Mouse (Mus musculus) myocyte (in vitro differentiated cells): ENCODE measurements around the gene Dixdc1. TPM values are rescaled to one million over a fixed set of nuclear protein-coding genes. Genes with fewer than 3 reads are reported as not detected.
A peak's percentile ranks its signal among the peaks of the same experiment; 100 is the strongest.
"Not testable (repeated sequence)": the region's sequence is repeated elsewhere in the genome, so short reads cannot be mapped to it uniquely, and the experiment has no call there.

ENCODE experiments used
- H3K27me3 ChIP-seq: one replicate; pipeline ENCODE4 v1.6.1; 2011; ENCODE audit not compliant: control insufficient read depth, insufficient read depth, insufficient read length
- H3K36me3 ChIP-seq: one replicate; pipeline ENCODE4 v1.6.1; 2011; ENCODE audit not compliant: control insufficient read depth, insufficient read depth
- H3K4me2 ChIP-seq: one replicate; pipeline ENCODE4 v1.6.1; 2011; ENCODE audit warnings: low read depth, control low read depth
- H3K4me3 ChIP-seq: one replicate; pipeline ENCODE4 v1.5.1; 2011; ENCODE audit warnings: mild to moderate bottlenecking, control low read depth, moderate library complexity
- H3K79me2 ChIP-seq: one replicate; pipeline ENCODE4 v1.6.1; 2011; ENCODE audit not compliant: control insufficient read depth, insufficient read depth
- H3ac ChIP-seq: one replicate; pipeline ENCODE4 v1.6.1; 2011; ENCODE audit not compliant: control insufficient read depth, insufficient read length
- CEBPB ChIP-seq: IDR thresholded peaks from 2 replicates; pipeline ENCODE4 v1.6.1; 2011; ENCODE audit warnings: mild to moderate bottlenecking, moderate library complexity; ENCODE audit not compliant: poor library complexity, insufficient read depth, severe bottlenecking
- E2F4 ChIP-seq: IDR thresholded peaks from one replicate; pipeline ENCODE4 v1.6.1; 2011; ENCODE audit warnings: mild to moderate bottlenecking, control low read depth, moderate library complexity; ENCODE audit not compliant: insufficient read depth
- MAX ChIP-seq: IDR thresholded peaks from one replicate; pipeline ENCODE4 v1.6.1; 2011; ENCODE audit warnings: low read depth, mild to moderate bottlenecking, control low read depth
- MYOD1 ChIP-seq, 3 experiments: IDR thresholded peaks; one replicate each; pipeline ENCODE4 v1.6.1; 2011; ENCODE audit warnings: control low read depth in 2 of 3, low read depth in 2 of 3, mild to moderate bottlenecking in 2 of 3, moderate library complexity in 1 of 3; ENCODE audit not compliant: insufficient read length in 2 of 3, control insufficient read depth in 1 of 3
- MYOG ChIP-seq, 3 experiments: IDR thresholded peaks; one replicate each; pipeline ENCODE4 v1.6.1; 2011; ENCODE audit warnings: control low read depth in 2 of 3, low read depth in 2 of 3, mild to moderate bottlenecking in 2 of 3; ENCODE audit not compliant: insufficient read length in 2 of 3, control insufficient read depth in 1 of 3, insufficient read depth in 1 of 3
- POLR2A ChIP-seq: IDR thresholded peaks from one replicate; pipeline ENCODE4 v1.6.1; 2011; ENCODE audit warnings: low read depth, mild to moderate bottlenecking, control low read depth, moderate library complexity; ENCODE audit not compliant: insufficient read length
- POLR2AphosphoS2 ChIP-seq: IDR thresholded peaks from one replicate; pipeline ENCODE4 v1.6.1; 2011; ENCODE audit warnings: low read depth, control low read depth; ENCODE audit not compliant: insufficient read length
- REST ChIP-seq: IDR thresholded peaks from one replicate; pipeline ENCODE4 v1.6.1; 2011; ENCODE audit warnings: mild to moderate bottlenecking, control low read depth, moderate library complexity; ENCODE audit not compliant: insufficient read depth, insufficient read length
- SRF ChIP-seq: IDR thresholded peaks from one replicate; pipeline ENCODE4 v1.6.1; 2011; ENCODE audit warnings: low read depth; ENCODE audit not compliant: control insufficient read depth, insufficient read length
- TCF12 ChIP-seq: IDR thresholded peaks from one replicate; pipeline ENCODE4 v1.6.1; 2011; ENCODE audit warnings: mild to moderate bottlenecking, control low read depth; ENCODE audit not compliant: poor library complexity, insufficient read depth, severe bottlenecking
- TCF3 ChIP-seq: IDR thresholded peaks from one replicate; pipeline ENCODE4 v1.6.1; 2011; ENCODE audit warnings: low read depth, control low read depth; ENCODE audit not compliant: insufficient read length
- USF1 ChIP-seq: IDR thresholded peaks from one replicate; pipeline ENCODE4 v1.6.1; 2011; ENCODE audit warnings: low read depth, mild to moderate bottlenecking, control low read depth, moderate library complexity
- polyA plus RNA-seq: library from polyadenylated mRNA; unstranded; fragments of >200 nt; fragmentation: generic; extraction: Trizol; gene quantifications from one replicate; pipeline ENCODE4 v1.2.1, GENCODE M21; 2012; ENCODE audit warnings: missing spikeins

Dixdc1 gene
- polyA plus RNA-seq, 1 experiment: 1.1 TPM

GRCm38 (mm10) chr9:50632016-50632688 lies 107.2 kb downstream of the Dixdc1 start:
- Histone ChIP-seq H3K4me2 (no peak overlapping the region), H3K36me3 (peaks cover 9% of the 10 kb centered on the region), H3K4me3 (no peak overlapping the region), H3K27me3 (no peaks in the 10 kb centered on the region), H3ac (no peak overlapping the region), H3K79me2 (no peaks in the 10 kb centered on the region)
- no peak for TF ChIP-seq MYOG (IDR thresholded peaks at IDR 0.05; ENCODE audit: control insufficient read depth in 1 of 3, insufficient read depth in 1 of 3, insufficient read length in 2 of 3, low read depth in 2 of 3)
- TF ChIP-seq POLR2AphosphoS2: peak; percentile 42

GRCm38 (mm10) chr9:50630903-50631302 lies 108.4 kb downstream of the Dixdc1 start:
- not testable (repeated sequence) for H3K27me3 ChIP-seq, H3ac ChIP-seq, H3K36me3 ChIP-seq, H3K4me3 ChIP-seq, H3K79me2 ChIP-seq, H3K4me2 ChIP-seq

- H3ac ChIP-seq: peak overlapping the region; percentile 83
- H3K27me3 ChIP-seq: no peaks in the 10 kb centered on the region
- TF ChIP-seq MYOD1 (IDR thresholded peaks at IDR 0.05; ENCODE audit: control insufficient read depth in 1 of 3, insufficient read length in 2 of 3, low read depth in 2 of 3): no peak
- no peak for TF ChIP-seq MYOG (IDR thresholded peaks at IDR 0.05; ENCODE audit: control insufficient read depth in 1 of 3, insufficient read depth in 1 of 3, insufficient read length in 2 of 3, low read depth in 2 of 3)
- TF ChIP-seq USF1: no peak
- TF ChIP-seq MAX: no peak
- TF ChIP-seq CEBPB: no peak
- TF ChIP-seq SRF: no peak
- TF ChIP-seq REST: no peak
- no peak for TF ChIP-seq POLR2AphosphoS2
- no peak for TF ChIP-seq TCF12
- no peak for TF ChIP-seq POLR2A
- no peak for TF ChIP-seq TCF3
- TF ChIP-seq E2F4: no peak
- peaks cover 33% of the 10 kb centered on the region for H3K79me2 ChIP-seq
- peaks cover 21% of the 10 kb centered on the region for H3K36me3 ChIP-seq
- H3K4me2 ChIP-seq: peak overlapping the region; percentile 77
- peak overlapping the region; percentile 78 for H3K4me3 ChIP-seq
Measured at GRCm38 (mm10) chr9:50617794-50618330, 121.5 kb downstream of the Dixdc1 start.

- Histone ChIP-seq H3K36me3 (peaks cover 23% of the 10 kb centered on the region), H3K4me2 (peak within 1 kb of the TSS; percentile 95), H3ac (peak within 1 kb of the TSS; percentile 83), H3K27me3 (no peaks in the 10 kb centered on the region), H3K4me3 (peak within 1 kb of the TSS; percentile 78), H3K79me2 (peaks cover 33% of the 10 kb centered on the region)
- TF ChIP-seq E2F4 (no peak), MYOD1 (IDR thresholded peaks at IDR 0.05; ENCODE audit: control insufficient read depth in 1 of 3, insufficient read length in 2 of 3, low read depth in 2 of 3) (peak in 1 of 3 experiments; percentile 21), MYOG (IDR thresholded peaks at IDR 0.05; ENCODE audit: control insufficient read depth in 1 of 3, insufficient read depth in 1 of 3, insufficient read length in 2 of 3, low read depth in 2 of 3) (peak in 1 of 3 experiments; percentile 26), TCF12 (no peak), USF1 (no peak), CEBPB (no peak), REST (no peak), TCF3 (no peak), MAX (no peak), POLR2AphosphoS2 (peak; percentile 77), SRF (no peak), POLR2A (peak; percentile 72)
Measured at GRCm38 (mm10) chr9:50616766-50617603, 122.3 kb downstream of the Dixdc1 start, which contains the start of the genes Pih1d2 and Nkapd1. Pih1d2 (plus strand) TSS chr9:50617321. Nkapd1 (minus strand) TSS chr9:50617464.

GRCm38 (mm10) chr9:50616161-50616560 lies 123.2 kb downstream of the Dixdc1 start:
- Histone ChIP-seq H3K27me3 (no peaks in the 10 kb centered on the region), H3K4me2 (peak overlapping the region; percentile 95), H3K79me2 (peaks cover 33% of the 10 kb centered on the region), H3ac (peak overlapping the region; percentile 83), H3K4me3 (peak overlapping the region; percentile 78), H3K36me3 (peaks cover 29% of the 10 kb centered on the region)
- TF ChIP-seq MYOG (IDR thresholded peaks at IDR 0.05; ENCODE audit: control insufficient read depth in 1 of 3, insufficient read depth in 1 of 3, insufficient read length in 2 of 3, low read depth in 2 of 3) (no peak), MAX (no peak), SRF (no peak), TCF12 (no peak), TCF3 (no peak), REST (no peak), MYOD1 (IDR thresholded peaks at IDR 0.05; ENCODE audit: control insufficient read depth in 1 of 3, insufficient read length in 2 of 3, low read depth in 2 of 3) (no peak), POLR2A (no peak), E2F4 (no peak), USF1 (no peak), CEBPB (no peak), POLR2AphosphoS2 (no peak)
